Comparison of ENCODE assay signal across 19 mouse cellular contexts in genomic region chr12:7855683-7856082, GRCm38 (mm10).
DNase-seq lines count a peak whose midpoint lies in the region; ATAC-seq and TF ChIP-seq lines count a peak whose summit lies in the region.
"Had no signal": no experiment of that assay in that cellular context is flagged by ENCODE, and none has a peak within 500 bp of the region (broad histone marks: within the 10 kb centered on the region; RNA-seq: fewer than 3 reads in every experiment).

No protein-coding gene starts in this region.

- 62% methylated on average over 2 of the region's 2 CpGs for WGBS in liver, adult 2 months
- WGBS in liver, embryonic 12.5 days (ENCODE audit: insufficient replicate concordance), result 62% methylated on average over 2 of the region's 2 CpGs
- 57% methylated on average over 2 of the region's 2 CpGs for WGBS in liver, postnatal 0 days (ENCODE audit: insufficient replicate concordance)

- no peaks in the 10 kb centered on the region for H3K9me3 ChIP-seq in liver, embryonic 12.5 days (replicated peaks)
- H3K9me3 ChIP-seq in liver, postnatal 0 days (ENCODE audit: low read length), result no peaks in the 10 kb centered on the region

- no peaks in the 10 kb centered on the region for H3K79me2 ChIP-seq in liver, adult 2 months (ENCODE audit: control insufficient read depth, insufficient read depth, low read length)

- no peaks in the 10 kb centered on the region for H3K27me3 ChIP-seq in liver, adult 2 months (ENCODE audit: control insufficient read depth, insufficient read depth, low read length)
- H3K27me3 ChIP-seq in liver, embryonic 12.5 days (replicated peaks), result no peaks in the 10 kb centered on the region
- no peaks in the 10 kb centered on the region for H3K27me3 ChIP-seq in liver, postnatal 0 days (ENCODE audit: insufficient read depth, low read length)
- H3K27me3 ChIP-seq: CH12.LX had no signal

- peak; percentile 63 for DNase-seq in liver, adult 2 months (ENCODE audit: extremely low read depth, low read depth, low spot score)
- peak; percentile 13 for DNase-seq in liver, postnatal 0 days
- no peak for DNase-seq in liver
- DNase-seq: adrenal gland, adult 2 months; adrenal gland, adult 8-10 months; adrenal gland, postnatal 10 days; adrenal gland, postnatal 14 days; adrenal gland, postnatal 25 days; adrenal gland, postnatal 36 days; B cell, adult 2 months; cerebellum, adult 11 months; cerebellum, adult 11-12 months; cerebellum, adult 18-20 months had no signal

- no peak for TF ChIP-seq CTCF in liver, adult 2 months (IDR thresholded peaks at IDR 0.05; ENCODE audit: low read depth, low read length)
- TF ChIP-seq CTCF in liver, postnatal 0 days (IDR thresholded peaks at IDR 0.05; ENCODE audit: low read depth), result no peak

- no peak for ATAC-seq in liver, embryonic 12.5 days
- ATAC-seq in liver, postnatal 0 days, result peak; percentile 82
- ATAC-seq: activated CD4-positive, CD25-positive, alpha-beta regulatory T cell, adult 4 months; CD4-positive, CD25-positive, alpha-beta regulatory T cell, adult 4 months; Patski had no signal

- H3K4me3 ChIP-seq in liver, adult 2 months (ENCODE audit: insufficient read depth, low read depth, low read length), result no peak overlapping the region
- H3K4me3 ChIP-seq in liver, embryonic 12.5 days, result no peak overlapping the region
- H3K4me3 ChIP-seq in liver, postnatal 0 days (ENCODE audit: low read depth, low read length), result no peak overlapping the region

- no peak for TF ChIP-seq EP300 in liver, postnatal 0 days (IDR thresholded peaks at IDR 0.05; ENCODE audit: low read depth)

- TF ChIP-seq POLR2A in liver, adult 2 months (IDR thresholded peaks at IDR 0.05; ENCODE audit: extremely low read depth, insufficient read depth, low read length), result no peak

- no peaks in the 10 kb centered on the region for H3K36me3 ChIP-seq in liver, adult 2 months (ENCODE audit: control insufficient read depth, insufficient read depth, low read length)
- H3K36me3 ChIP-seq in liver, embryonic 12.5 days, result no peaks in the 10 kb centered on the region
- H3K36me3 ChIP-seq in liver, postnatal 0 days (replicated peaks; ENCODE audit: insufficient read depth, low read length), result no peaks in the 10 kb centered on the region
- H3K36me3 ChIP-seq: G1E had no signal

- no peak overlapping the region for H3K4me2 ChIP-seq in liver, embryonic 12.5 days
- no peak overlapping the region for H3K4me2 ChIP-seq in liver, postnatal 0 days (ENCODE audit: low read depth, low read length)

- no peak overlapping the region for H3K27ac ChIP-seq in liver, adult 2 months (replicated peaks; ENCODE audit: insufficient read depth, low read depth, low read length)
- no peak overlapping the region for H3K27ac ChIP-seq in liver, embryonic 12.5 days
- H3K27ac ChIP-seq in liver, postnatal 0 days (ENCODE audit: low read depth), result no peak overlapping the region

- no peak overlapping the region for H3K9ac ChIP-seq in liver, adult 2 months (ENCODE audit: low read depth, low read length)
- H3K9ac ChIP-seq in liver, embryonic 12.5 days, result no peak overlapping the region
- no peak overlapping the region for H3K9ac ChIP-seq in liver, postnatal 0 days (replicated peaks)

- H3K4me1 ChIP-seq in liver, adult 2 months (ENCODE audit: control insufficient read depth, insufficient read depth, low read length), result peaks cover 2% of the 10 kb centered on the region; the same call in 1 of the 2 replicates
- no peaks in the 10 kb centered on the region for H3K4me1 ChIP-seq in liver, embryonic 12.5 days
- no peaks in the 10 kb centered on the region for H3K4me1 ChIP-seq in liver, postnatal 0 days (ENCODE audit: insufficient read depth)
